Mouse (Mus musculus): Measurements from ENCODE around the gene Piezo1. TPM values are rescaled to one million over a fixed set of nuclear protein-coding genes. Genes with fewer than 3 reads are reported as not detected.

The Piezo1 gene
- polyA plus RNA-seq, 1 experiment from 2014 or later: 2.9 TPM

DNA sequence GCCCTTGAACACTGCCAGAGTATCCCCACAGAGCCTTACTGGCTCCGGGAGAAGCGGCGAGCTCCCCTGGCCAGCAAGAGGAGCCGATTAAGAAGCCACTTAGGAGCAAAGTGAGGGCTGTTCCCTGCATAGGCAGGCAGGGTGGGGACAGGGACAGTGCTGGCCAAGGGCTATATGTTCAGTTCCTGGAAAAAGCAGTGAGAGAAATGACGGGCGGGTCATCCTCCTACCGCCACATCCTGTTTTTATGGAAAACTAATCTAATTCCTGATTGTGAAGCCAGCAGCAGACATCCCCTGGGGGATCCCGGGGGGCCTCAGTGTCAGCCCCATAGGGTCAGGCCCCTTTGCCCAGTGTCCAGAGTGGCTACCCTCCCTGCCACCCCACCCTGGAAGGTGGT, 19.8 kb downstream of the Piezo1 start:
- Histone ChIP-seq H3K27me3 (no peaks in the 10 kb centered on the region), H3K4me1 (replicated peaks) (no peaks in the 10 kb centered on the region), H3K4me3 (replicated peaks) (no peak overlapping the region), H3K9ac (replicated peaks) (no peak overlapping the region), H3K36me3 (no peaks in the 10 kb centered on the region), H3K4me2 (replicated peaks) (no peak overlapping the region), H3K9me3 (no peaks in the 10 kb centered on the region), H3K27ac (no peak overlapping the region)
- 86% methylated on average over 8 of the region's 8 CpGs for WGBS
- ATAC-seq: no peak

DNA sequence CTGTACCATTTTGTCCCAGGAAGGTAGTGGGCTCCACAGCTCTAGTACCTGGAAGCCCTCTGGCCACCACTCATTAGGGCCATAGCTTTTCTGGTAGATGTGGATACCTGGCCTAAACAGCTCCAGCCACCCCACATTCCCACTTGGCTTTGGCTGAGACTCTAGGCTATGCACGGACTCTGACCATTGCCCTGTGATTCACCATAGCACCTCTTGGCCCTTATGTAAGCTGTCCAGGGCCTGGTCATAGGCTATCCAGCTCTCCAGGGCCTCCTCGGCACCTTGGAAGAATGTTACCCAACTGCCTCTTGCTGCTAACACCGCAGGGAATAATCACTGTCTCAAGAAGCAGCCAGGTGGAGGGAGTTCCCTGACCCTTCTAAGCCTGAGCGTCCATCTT, 22.0 kb downstream of the Piezo1 start:
- Histone ChIP-seq H3K27ac (no peak overlapping the region), H3K9ac (replicated peaks) (no peak overlapping the region), H3K4me1 (replicated peaks) (peaks cover 5% of the 10 kb centered on the region), H3K27me3 (no peaks in the 10 kb centered on the region), H3K4me3 (replicated peaks) (no peak overlapping the region), H3K4me2 (replicated peaks) (no peak overlapping the region), H3K36me3 (no peaks in the 10 kb centered on the region), H3K9me3 (no peaks in the 10 kb centered on the region)
- ATAC-seq: no peak
- 91% methylated on average over 4 of the region's 4 CpGs for WGBS

DNA sequence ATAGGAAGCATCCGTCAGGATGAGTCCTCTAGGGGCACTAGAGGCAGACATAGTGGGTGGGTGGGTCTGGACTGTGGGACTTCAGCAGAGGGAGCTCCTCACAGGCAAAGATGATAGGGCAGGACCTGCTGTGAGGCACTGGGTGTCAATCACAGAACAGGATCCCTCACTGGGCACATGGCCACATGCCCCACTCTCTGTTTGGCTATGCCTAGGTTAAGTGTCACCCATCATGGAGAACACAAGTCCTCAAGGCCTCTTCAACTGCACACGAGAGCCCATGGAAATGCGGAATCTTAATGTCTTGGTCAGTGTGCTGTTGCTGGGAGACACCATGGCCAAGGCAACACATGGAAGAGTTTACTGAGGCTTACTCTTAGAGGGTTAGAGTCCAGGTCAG, 23.2 kb downstream of the Piezo1 start:
- H3K27ac ChIP-seq: no peak overlapping the region
- H3K4me2 ChIP-seq (replicated peaks): no peak overlapping the region
- no peak overlapping the region for H3K9ac ChIP-seq (replicated peaks)
- peaks cover 17% of the 10 kb centered on the region for H3K4me1 ChIP-seq (replicated peaks)
- no peaks in the 10 kb centered on the region for H3K9me3 ChIP-seq
- no peaks in the 10 kb centered on the region for H3K27me3 ChIP-seq
- no peaks in the 10 kb centered on the region for H3K36me3 ChIP-seq
- 98% methylated on average over 3 of the region's 3 CpGs for WGBS
- H3K4me3 ChIP-seq (replicated peaks): no peak overlapping the region
- no peak for ATAC-seq

DNA sequence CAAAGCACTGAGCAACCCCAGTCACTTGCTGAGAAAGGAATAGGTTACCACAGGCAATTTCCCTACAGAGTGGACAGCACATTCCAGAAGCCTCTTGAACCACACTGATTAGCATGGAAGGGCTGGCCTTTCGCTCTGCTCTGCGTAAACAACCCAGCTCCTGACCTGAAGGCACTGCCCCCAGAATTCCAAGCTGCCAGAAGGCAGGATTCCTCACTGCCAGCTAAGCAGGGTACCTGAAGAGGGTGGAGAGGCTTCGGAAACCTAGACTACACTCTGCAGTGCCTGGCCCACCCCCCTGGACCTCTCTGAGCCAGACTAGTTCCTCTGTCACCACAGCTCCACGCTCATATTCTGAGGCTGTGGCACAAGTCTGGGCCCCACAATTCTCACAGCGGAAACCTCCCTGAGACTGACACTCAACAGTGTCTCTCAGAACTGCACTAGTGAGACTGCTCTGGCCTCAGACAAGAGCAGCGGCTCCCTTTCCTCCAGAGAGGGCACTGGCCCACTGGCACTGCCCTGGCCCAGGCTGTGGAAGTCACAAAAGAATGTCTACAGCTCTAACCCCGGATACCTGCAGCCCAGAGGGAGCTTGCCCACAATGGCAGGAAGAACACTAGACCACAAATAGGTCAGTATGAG, 24.5 kb downstream of the Piezo1 start:
- Histone ChIP-seq H3K4me2 (replicated peaks) (no peak overlapping the region), H3K4me3 (replicated peaks) (no peak overlapping the region), H3K27ac (no peak overlapping the region; the same call in 1 of the 2 replicates), H3K27me3 (no peaks in the 10 kb centered on the region), H3K36me3 (no peaks in the 10 kb centered on the region), H3K4me1 (replicated peaks) (peaks cover 19% of the 10 kb centered on the region), H3K9ac (replicated peaks) (no peak overlapping the region), H3K9me3 (no peaks in the 10 kb centered on the region)
- no peak for ATAC-seq
- WGBS: 75% methylated on average over 7 of the region's 7 CpGs

- no peak overlapping the region for H3K9ac ChIP-seq (replicated peaks)
- 88% methylated on average over 3 of the region's 3 CpGs for WGBS
- no peak overlapping the region for H3K27ac ChIP-seq
- H3K4me1 ChIP-seq (replicated peaks): peaks cover 19% of the 10 kb centered on the region
- H3K4me3 ChIP-seq (replicated peaks): no peak overlapping the region
- no peaks in the 10 kb centered on the region for H3K9me3 ChIP-seq
- H3K4me2 ChIP-seq (replicated peaks): no peak overlapping the region
- ATAC-seq: no peak
- H3K27me3 ChIP-seq: no peaks in the 10 kb centered on the region
- H3K36me3 ChIP-seq: no peaks in the 10 kb centered on the region
Measured at GRCm38 (mm10) chr8:122526084-122526483, 25.0 kb downstream of the Piezo1 start.

DNA sequence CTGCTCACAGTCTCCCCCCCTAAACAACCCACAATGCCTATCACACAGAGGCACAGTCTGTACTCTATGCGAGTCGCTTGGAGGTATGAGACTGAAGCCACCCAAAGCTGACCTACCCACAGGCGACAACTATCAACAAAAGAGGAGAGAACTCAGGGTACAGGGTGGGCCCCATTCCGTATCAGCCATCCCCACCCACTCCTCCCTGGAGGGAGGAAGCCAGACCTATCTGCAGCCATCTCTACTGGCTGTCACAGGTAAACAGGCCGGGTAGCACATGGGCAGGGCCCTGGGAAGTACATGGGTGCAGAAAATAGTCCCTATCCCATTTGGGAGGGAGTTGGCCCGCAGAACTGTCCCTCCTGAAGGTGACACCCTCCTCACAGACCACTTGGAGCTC, 26.1 kb downstream of the Piezo1 start:
- Histone ChIP-seq H3K4me3 (replicated peaks) (no peak overlapping the region), H3K27me3 (no peaks in the 10 kb centered on the region), H3K4me1 (replicated peaks) (peaks cover 19% of the 10 kb centered on the region), H3K36me3 (no peaks in the 10 kb centered on the region), H3K27ac (no peak overlapping the region), H3K9me3 (no peaks in the 10 kb centered on the region), H3K9ac (replicated peaks) (no peak overlapping the region), H3K4me2 (replicated peaks) (no peak overlapping the region)
- WGBS: 80% methylated on average over 6 of the region's 6 CpGs
- no peak for ATAC-seq

GRCm38 (mm10) chr8:122524506-122524905, 26.6 kb downstream of the Piezo1 start:
- H3K27ac ChIP-seq: 0 out of 2 replicates have a peak overlapping the region, but pooled peaks have one; percentile 48
- peak overlapping the region; percentile 39; the same call in 1 of the 2 replicates for H3K4me2 ChIP-seq (replicated peaks)

GRCm38 (mm10) chr8:122523652-122524360, 27.3 kb downstream of the Piezo1 start:
- Histone ChIP-seq H3K9me3 (no peaks in the 10 kb centered on the region), H3K4me1 (replicated peaks) (peaks cover 19% of the 10 kb centered on the region), H3K4me2 (replicated peaks) (peak overlapping the region; percentile 39), H3K9ac (replicated peaks) (peak overlapping the region; percentile 10; the same call in 1 of the 2 replicates), H3K4me3 (replicated peaks) (no peak overlapping the region), H3K36me3 (no peaks in the 10 kb centered on the region), H3K27me3 (no peaks in the 10 kb centered on the region), H3K27ac (peak overlapping the region; percentile 48)
- 17% methylated on average over 23 of the region's 23 CpGs for WGBS
- ATAC-seq: peak; percentile 76

More at GRCm38 (mm10) chr8:122524506-122524905, 26.6 kb downstream of the Piezo1 start:
- Histone ChIP-seq H3K27me3 (no peaks in the 10 kb centered on the region), H3K9me3 (no peaks in the 10 kb centered on the region), H3K4me1 (replicated peaks) (peaks cover 19% of the 10 kb centered on the region), H3K9ac (replicated peaks) (no peak overlapping the region), H3K36me3 (no peaks in the 10 kb centered on the region), H3K4me3 (replicated peaks) (no peak overlapping the region)
- 87% methylated on average over 6 of the region's 6 CpGs for WGBS
- ATAC-seq: no peak

GRCm38 (mm10) chr8:122522796-122523651, 28.1 kb downstream of the Piezo1 start:
- Histone ChIP-seq H3K4me3 (replicated peaks) (no peak overlapping the region), H3K27ac (peak overlapping the region; percentile 48), H3K4me1 (replicated peaks) (peaks cover 23% of the 10 kb centered on the region), H3K9ac (replicated peaks) (0 out of 2 replicates have a peak overlapping the region, but pooled peaks have one; percentile 29), H3K9me3 (no peaks in the 10 kb centered on the region), H3K27me3 (no peaks in the 10 kb centered on the region), H3K4me2 (replicated peaks) (no peak overlapping the region; the same call in 1 of the 2 replicates), H3K36me3 (no peaks in the 10 kb centered on the region)
- no peak; the same call in 1 of the 2 replicates for ATAC-seq
- WGBS: 58% methylated on average over 14 of the region's 14 CpGs

DNA sequence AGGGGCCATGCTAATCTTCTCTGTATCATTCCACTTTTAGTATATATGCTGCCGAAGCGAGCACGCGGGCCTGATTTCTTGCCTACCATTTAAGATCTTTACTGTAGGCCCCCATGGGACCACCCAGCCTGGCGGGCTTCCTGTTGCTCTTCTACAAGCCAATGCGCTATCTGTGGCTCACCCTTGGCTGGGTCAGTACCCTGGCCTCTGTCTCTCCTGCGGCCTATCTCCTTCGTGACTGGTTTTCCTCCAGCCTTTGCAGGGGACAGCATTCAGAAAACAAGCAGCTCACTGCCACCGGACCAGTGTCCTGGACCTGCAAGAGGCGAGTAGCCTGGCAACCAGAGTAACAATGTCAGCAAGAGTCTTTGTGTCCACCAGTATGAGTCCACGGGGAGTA, 30.5 kb downstream of the Piezo1 start:
- no peak for ATAC-seq
- H3K27me3 ChIP-seq: no peaks in the 10 kb centered on the region
- H3K9me3 ChIP-seq: no peaks in the 10 kb centered on the region
- no peaks in the 10 kb centered on the region for H3K36me3 ChIP-seq
- H3K4me3 ChIP-seq (replicated peaks): no peak overlapping the region
- 80% methylated on average over 11 of the region's 11 CpGs for WGBS
- H3K4me2 ChIP-seq (replicated peaks): no peak overlapping the region
- H3K27ac ChIP-seq: peak overlapping the region; percentile 17; the same call in 1 of the 2 replicates
- H3K4me1 ChIP-seq (replicated peaks): peaks cover 34% of the 10 kb centered on the region
- no peak overlapping the region for H3K9ac ChIP-seq (replicated peaks)

GRCm38 (mm10) chr8:122517541-122518190, 33.5 kb downstream of the Piezo1 start:
- H3K4me1 ChIP-seq (replicated peaks): peaks cover 15% of the 10 kb centered on the region
- no peak for ATAC-seq
- WGBS: 45% methylated on average over 6 of the region's 6 CpGs
- no peak overlapping the region for H3K4me2 ChIP-seq (replicated peaks)
- no peak overlapping the region for H3K9ac ChIP-seq (replicated peaks)
- no peaks in the 10 kb centered on the region for H3K9me3 ChIP-seq
- no peaks in the 10 kb centered on the region for H3K27me3 ChIP-seq
- H3K27ac ChIP-seq: peak overlapping the region; percentile 4; the same call in 1 of the 2 replicates
- no peak overlapping the region for H3K4me3 ChIP-seq (replicated peaks)
- no peaks in the 10 kb centered on the region for H3K36me3 ChIP-seq

Measured in midbrain, embryonic 13.5 days (tissue).